Comparison of ENCODE assay signal across 24 mouse cellular contexts in genomic region chr17:84314341-84314740, GRCm38 (mm10).
DNase-seq lines count a peak whose midpoint lies in the region; TF ChIP-seq lines count a peak whose summit lies in the region.
"Had no signal": no experiment of that assay in that cellular context is flagged by ENCODE, and none has a peak within 500 bp of the region (broad histone marks: within the 10 kb centered on the region; RNA-seq: fewer than 3 reads in every experiment).

No protein-coding gene starts in this region.

- peak; percentile 39 for DNase-seq in heart, adult 11 months
- DNase-seq in heart, adult 2 months = no peak
- no peak for DNase-seq in thymus, adult 2 months
- no peak for DNase-seq in thymus, postnatal 4 days
- peak; percentile 62 for DNase-seq in naive thymus-derived CD4-positive, alpha-beta T cell, adult 2 months (ENCODE audit: low read depth)
- DNase-seq in retina, postnatal 1 day = no peak
- DNase-seq: adrenal gland, adult 2 months; adrenal gland, postnatal 14 days; cerebellum, adult 11-12 months; cerebellum, adult 8-10 months; cerebellum, postnatal 10 days; cerebellum, postnatal 36 days; embryo, embryonic 11 days; gastrocnemius, postnatal 25 days had no signal

- no peaks in the 10 kb centered on the region for H3K4me1 ChIP-seq in heart, adult 2 months (ENCODE audit: control insufficient read depth, insufficient read depth, low read length)
- H3K4me1 ChIP-seq in thymus, adult 2 months (replicated peaks; ENCODE audit: control insufficient read depth, insufficient read depth, low read length) = peaks cover 17% of the 10 kb centered on the region
- H3K4me1 ChIP-seq: forebrain, embryonic 15.5 days; hindbrain, embryonic 12.5 days; hindbrain, embryonic 15.5 days; intestine, embryonic 15.5 days had no signal

- intact Hi-C loops in heart, adult 2 months (cut with DNase I) = no loop called here

- H3K79me2 ChIP-seq in heart, adult 2 months (replicated peaks; ENCODE audit: control insufficient read depth, insufficient read depth, low read length) = no peaks in the 10 kb centered on the region

- 94% methylated on average over 7 of the region's 7 CpGs for WGBS in heart, adult 2 months
- 82% methylated on average over 7 of the region's 7 CpGs for WGBS in thymus, adult 2 months

- H3K27me3 ChIP-seq in heart, adult 2 months (ENCODE audit: control insufficient read depth, insufficient read depth, low read length) = no peaks in the 10 kb centered on the region
- no peaks in the 10 kb centered on the region for H3K27me3 ChIP-seq in thymus, adult 2 months (ENCODE audit: control insufficient read depth, insufficient read depth, low read length)
- H3K27me3 ChIP-seq: CH12.LX; embryonic facial prominence, embryonic 13.5 days; forebrain, embryonic 12.5 days; forebrain, embryonic 15.5 days; hindbrain, embryonic 12.5 days; hindbrain, embryonic 15.5 days; intestine, embryonic 15.5 days; Patski had no signal

- H3K36me3 ChIP-seq in heart, adult 2 months (ENCODE audit: control insufficient read depth, insufficient read depth, low read length) = no peaks in the 10 kb centered on the region
- H3K36me3 ChIP-seq in thymus, adult 2 months (ENCODE audit: control insufficient read depth, insufficient read depth, low read length) = peaks cover 5% of the 10 kb centered on the region
- H3K36me3 ChIP-seq: intestine, embryonic 15.5 days had no signal

- TF ChIP-seq CTCF in heart, adult 2 months (IDR thresholded peaks at IDR 0.05) = no peak
- no peak for TF ChIP-seq CTCF in thymus, adult 2 months (IDR thresholded peaks at IDR 0.05; ENCODE audit: borderline replicate concordance, control insufficient read depth, extremely low read depth, insufficient read depth, low read length, poor library complexity)

- H3K9ac ChIP-seq in heart, adult 2 months (ENCODE audit: low read depth, low read length) = no peak overlapping the region
- H3K9ac ChIP-seq: embryonic facial prominence, embryonic 13.5 days; forebrain, embryonic 12.5 days; forebrain, embryonic 15.5 days; hindbrain, embryonic 12.5 days; hindbrain, embryonic 15.5 days; intestine, embryonic 15.5 days had no signal

- H3K27ac ChIP-seq in heart, adult 2 months = no peak overlapping the region
- H3K27ac ChIP-seq in thymus, adult 2 months (ENCODE audit: control insufficient read depth, insufficient read depth, low read length) = peak overlapping the region; percentile 49; the same call in 1 of the 2 replicates
- H3K27ac ChIP-seq: embryonic facial prominence, embryonic 10.5 days; embryonic facial prominence, embryonic 13.5 days; forebrain, embryonic 12.5 days; forebrain, embryonic 15.5 days; hindbrain, embryonic 12.5 days; hindbrain, embryonic 15.5 days; intestine, embryonic 15.5 days had no signal

- TF ChIP-seq POLR2A in heart, adult 2 months (IDR thresholded peaks at IDR 0.05; ENCODE audit: insufficient read depth, low read depth, low read length) = no peak
- no peak for TF ChIP-seq POLR2A in thymus, adult 2 months (IDR thresholded peaks at IDR 0.05; ENCODE audit: control insufficient read depth, extremely low read depth, insufficient read depth, low read length, poor library complexity)

- H3K4me3 ChIP-seq in heart, adult 2 months = no peak overlapping the region
- no peak overlapping the region for H3K4me3 ChIP-seq in thymus, adult 2 months (ENCODE audit: control insufficient read depth, insufficient read depth, low read length)
- H3K4me3 ChIP-seq: embryonic facial prominence, embryonic 10.5 days; embryonic facial prominence, embryonic 13.5 days; erythroblast, embryonic 14.5 days; forebrain, embryonic 12.5 days; forebrain, embryonic 15.5 days; hindbrain, embryonic 12.5 days; hindbrain, embryonic 15.5 days; intestine, embryonic 15.5 days had no signal

- no peak for TF ChIP-seq EP300 in heart, adult 2 months (IDR thresholded peaks at IDR 0.05; ENCODE audit: insufficient read depth, low read depth, low read length)

Comparison
In these comparisons a context has a peak if more than half of its experiments do, and no peak if none do; other contexts are left out.
1. DNase-seq: peak in heart, adult 11 months (single experiment) and naive thymus-derived CD4-positive, alpha-beta T cell, adult 2 months (single experiment); none in heart, adult 2 months (0 of 2), thymus, adult 2 months (single experiment), thymus, postnatal 4 days (single experiment) and retina, postnatal 1 day (single experiment).